Mouse (Mus musculus) heart, adult 11 months (tissue): ENCODE measurements around the gene Hist2h3c1.

Experiments
- DNase-seq: peaks from one replicate; pipeline ENCODE4 v3.0.0; 2022

The Hist2h3c1 gene

DNA sequence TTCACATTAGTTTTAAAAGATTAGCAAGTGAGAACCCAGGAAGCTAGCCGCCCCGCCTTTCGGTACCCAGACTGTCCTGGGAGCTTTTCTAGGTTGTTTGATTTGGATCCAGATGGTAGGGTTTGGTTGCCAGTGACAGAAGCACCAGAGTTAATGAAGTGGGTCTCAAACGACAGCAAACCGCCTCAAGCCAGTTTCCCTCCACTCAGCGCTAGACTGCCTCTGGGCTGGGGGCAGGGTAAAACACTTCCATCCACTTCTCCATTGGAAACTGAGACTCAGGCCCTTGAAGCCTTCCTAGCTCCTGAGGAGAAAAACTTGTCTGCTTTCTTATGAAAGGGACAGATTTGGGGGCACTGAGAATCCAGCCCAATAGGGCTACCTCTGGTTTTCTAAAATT is 46.2 kb downstream of the Hist2h3c1 start:
- no peak for DNase-seq

DNA sequence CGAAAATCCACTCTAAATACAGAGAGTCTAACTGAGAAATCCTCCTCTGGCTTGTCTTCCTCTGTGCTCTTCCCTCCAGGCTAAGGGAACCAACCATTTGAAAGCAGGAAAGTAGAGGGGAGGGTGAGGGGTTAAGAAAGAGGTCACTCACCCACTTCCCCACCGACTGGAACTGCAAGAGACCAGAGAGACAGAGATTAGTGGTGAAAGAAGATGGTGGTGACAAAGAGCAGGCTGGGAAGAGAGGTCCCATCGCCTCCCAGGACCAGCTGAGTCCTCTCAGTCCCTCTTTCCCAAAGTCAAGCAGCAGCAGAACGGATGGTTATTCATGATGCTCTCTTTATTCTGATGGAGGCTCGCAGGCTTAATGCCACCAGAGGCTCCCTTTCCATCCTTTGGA is 46.9 kb downstream of the Hist2h3c1 start:
- peak; percentile 55 for DNase-seq

DNA sequence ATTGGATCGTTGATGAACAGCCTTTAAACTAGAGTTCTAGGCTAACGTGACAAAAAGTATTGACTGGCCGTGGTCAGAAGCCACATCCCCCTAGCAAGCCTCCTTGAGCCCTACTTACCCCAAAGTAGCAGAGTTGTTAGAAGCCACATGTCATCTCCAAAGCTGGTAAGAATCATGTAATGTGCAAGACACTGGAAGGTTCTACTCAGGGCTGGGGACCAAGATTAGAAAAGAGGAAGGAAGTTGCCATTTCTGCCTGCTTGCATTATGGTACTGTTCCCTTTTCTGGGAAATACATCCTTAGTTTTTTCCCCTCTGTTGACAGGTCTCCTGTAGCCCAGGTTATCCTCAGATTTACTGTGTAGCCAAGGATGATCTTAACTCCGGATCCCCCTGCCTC is 47.3 kb downstream of the Hist2h3c1 start, which contains the start of gene Fcgr1:
Gene Fcgr1, minus strand, starts transcription at position 183 of the 400 bp plus-strand sequence.
- peak; percentile 89 for DNase-seq
